Mouse (Mus musculus): ENCODE results near the gene Prkar2a. TPM values are rescaled to one million over a fixed set of nuclear protein-coding genes. Genes with fewer than 3 reads are reported as not detected.

Gene Prkar2a
- total RNA-seq, 1 experiment: 18.2 TPM

- Histone ChIP-seq H3K4me3 (ENCODE audit: insufficient read depth in 1 of 2, low read depth in 1 of 2, low read length in 2 of 2, poor library complexity in 1 of 2, severe bottlenecking in 1 of 2) (no peak overlapping the region), H3K27ac (ENCODE audit: insufficient read depth, low read depth, low read length, poor library complexity, severe bottlenecking) (no peak overlapping the region; the same call in 1 of the 2 replicates), H3K4me1 (ENCODE audit: control insufficient read depth in 2 of 2, insufficient read depth in 2 of 2, low read length in 2 of 2, poor library complexity in 1 of 2) (peaks cover 1 to 10% of the 10 kb centered on the region in 2 experiments; a peak in 2 of 4 replicates), H3K36me3 (ENCODE audit: control insufficient read depth, insufficient read depth, low read length, poor library complexity, severe bottlenecking) (no peaks in the 10 kb centered on the region), H3K9me3 (ENCODE audit: control insufficient read depth, insufficient read depth, low read depth, low read length) (no peaks in the 10 kb centered on the region), H3K9ac (ENCODE audit: insufficient read depth, low read depth, low read length, poor library complexity, severe bottlenecking) (no peak overlapping the region)
- no peak for DNase-seq (ENCODE audit: low read depth, low spot score)
- in situ Hi-C loops (cut with MboI; ENCODE audit: low sequenced_read_pairs in 2 of 2, unreplicated experiment in 2 of 2): no loop called here
- TF ChIP-seq ZNF384 (IDR thresholded peaks at IDR 0.05; ENCODE audit: low read depth, low read length): no peak
- TF ChIP-seq HCFC1 (IDR thresholded peaks at IDR 0.05; ENCODE audit: borderline replicate concordance, insufficient read depth, low read length): no peak
- no peak for TF ChIP-seq CHD2 (IDR thresholded peaks at IDR 0.05; ENCODE audit: low read depth, low read length)
- no peak for TF ChIP-seq MAFK (IDR thresholded peaks at IDR 0.05; ENCODE audit: insufficient read depth, low read depth, low read length)
- TF ChIP-seq ZC3H11A (IDR thresholded peaks at IDR 0.05; ENCODE audit: borderline replicate concordance, low read depth, low read length): no peak
Observed at GRCm38 (mm10) chr9:108707212-108707611, 18.1 kb downstream of the Prkar2a start.

GRCm38 (mm10) chr9:108708833-108709232 lies 19.7 kb downstream of the Prkar2a start:
- Histone ChIP-seq H3K4me3 (ENCODE audit: insufficient read depth in 1 of 2, low read depth in 1 of 2, low read length in 2 of 2, poor library complexity in 1 of 2, severe bottlenecking in 1 of 2) (no peak overlapping the region), H3K27ac (ENCODE audit: insufficient read depth, low read depth, low read length, poor library complexity, severe bottlenecking) (no peak overlapping the region), H3K9me3 (ENCODE audit: control insufficient read depth, insufficient read depth, low read depth, low read length) (no peaks in the 10 kb centered on the region), H3K4me1 (ENCODE audit: control insufficient read depth in 2 of 2, insufficient read depth in 2 of 2, low read length in 2 of 2, poor library complexity in 1 of 2) (peaks cover 1 to 10% of the 10 kb centered on the region in 2 experiments; a peak in 2 of 4 replicates), H3K9ac (ENCODE audit: insufficient read depth, low read depth, low read length, poor library complexity, severe bottlenecking) (no peak overlapping the region), H3K36me3 (ENCODE audit: control insufficient read depth, insufficient read depth, low read length, poor library complexity, severe bottlenecking) (no peaks in the 10 kb centered on the region)
- no peak for TF ChIP-seq ZNF384 (IDR thresholded peaks at IDR 0.05; ENCODE audit: low read depth, low read length)
- no peak for TF ChIP-seq CHD2 (IDR thresholded peaks at IDR 0.05; ENCODE audit: low read depth, low read length)
- no peak for TF ChIP-seq MAFK (IDR thresholded peaks at IDR 0.05; ENCODE audit: insufficient read depth, low read depth, low read length)
- TF ChIP-seq HCFC1 (IDR thresholded peaks at IDR 0.05; ENCODE audit: borderline replicate concordance, insufficient read depth, low read length): no peak
- no peak for TF ChIP-seq ZC3H11A (IDR thresholded peaks at IDR 0.05; ENCODE audit: borderline replicate concordance, low read depth, low read length)
- in situ Hi-C loops (cut with MboI; ENCODE audit: low sequenced_read_pairs in 2 of 2, unreplicated experiment in 2 of 2): no loop called here
- DNase-seq (ENCODE audit: low read depth, low spot score): no peak

GRCm38 (mm10) chr9:108710767-108711166 lies 21.7 kb downstream of the Prkar2a start:
- H3K27ac ChIP-seq (ENCODE audit: insufficient read depth, low read depth, low read length, poor library complexity, severe bottlenecking): no peak overlapping the region
- DNase-seq (ENCODE audit: low read depth, low spot score): no peak
- TF ChIP-seq CHD2 (IDR thresholded peaks at IDR 0.05; ENCODE audit: low read depth, low read length) (no peak), ZNF384 (IDR thresholded peaks at IDR 0.05; ENCODE audit: low read depth, low read length) (no peak), MAFK (IDR thresholded peaks at IDR 0.05; ENCODE audit: insufficient read depth, low read depth, low read length) (no peak), ZC3H11A (IDR thresholded peaks at IDR 0.05; ENCODE audit: borderline replicate concordance, low read depth, low read length) (no peak), HCFC1 (IDR thresholded peaks at IDR 0.05; ENCODE audit: borderline replicate concordance, insufficient read depth, low read length) (no peak)
- H3K9ac ChIP-seq (ENCODE audit: insufficient read depth, low read depth, low read length, poor library complexity, severe bottlenecking): no peak overlapping the region
- no peaks in the 10 kb centered on the region for H3K36me3 ChIP-seq (ENCODE audit: control insufficient read depth, insufficient read depth, low read length, poor library complexity, severe bottlenecking)
- peaks cover 1 to 7% of the 10 kb centered on the region in 2 experiments; a peak in 2 of 4 replicates for H3K4me1 ChIP-seq (ENCODE audit: control insufficient read depth in 2 of 2, insufficient read depth in 2 of 2, low read length in 2 of 2, poor library complexity in 1 of 2)
- H3K4me3 ChIP-seq (ENCODE audit: insufficient read depth in 1 of 2, low read depth in 1 of 2, low read length in 2 of 2, poor library complexity in 1 of 2, severe bottlenecking in 1 of 2): no peak overlapping the region
- in situ Hi-C loops (cut with MboI; ENCODE audit: low sequenced_read_pairs in 2 of 2, unreplicated experiment in 2 of 2): no loop called here
- H3K9me3 ChIP-seq (ENCODE audit: control insufficient read depth, insufficient read depth, low read depth, low read length): no peaks in the 10 kb centered on the region

GRCm38 (mm10) chr9:108716199-108716598 lies 27.1 kb downstream of the Prkar2a start:
- Histone ChIP-seq H3K4me1 (ENCODE audit: control insufficient read depth in 2 of 2, insufficient read depth in 2 of 2, low read length in 2 of 2, poor library complexity in 1 of 2) (peaks cover 0 to 2% of the 10 kb centered on the region in 2 experiments; a peak in 1 of 4 replicates), H3K36me3 (ENCODE audit: control insufficient read depth, insufficient read depth, low read length, poor library complexity, severe bottlenecking) (no peaks in the 10 kb centered on the region), H3K9me3 (ENCODE audit: control insufficient read depth, insufficient read depth, low read depth, low read length) (no peaks in the 10 kb centered on the region), H3K9ac (ENCODE audit: insufficient read depth, low read depth, low read length, poor library complexity, severe bottlenecking) (no peak overlapping the region), H3K27ac (ENCODE audit: insufficient read depth, low read depth, low read length, poor library complexity, severe bottlenecking) (no peak overlapping the region), H3K4me3 (ENCODE audit: insufficient read depth in 1 of 2, low read depth in 1 of 2, low read length in 2 of 2, poor library complexity in 1 of 2, severe bottlenecking in 1 of 2) (no peak overlapping the region)
- no peak for DNase-seq (ENCODE audit: low read depth, low spot score)
- TF ChIP-seq ZC3H11A (IDR thresholded peaks at IDR 0.05; ENCODE audit: borderline replicate concordance, low read depth, low read length): no peak
- TF ChIP-seq MAFK (IDR thresholded peaks at IDR 0.05; ENCODE audit: insufficient read depth, low read depth, low read length): no peak
- TF ChIP-seq CHD2 (IDR thresholded peaks at IDR 0.05; ENCODE audit: low read depth, low read length): no peak
- no peak for TF ChIP-seq ZNF384 (IDR thresholded peaks at IDR 0.05; ENCODE audit: low read depth, low read length)
- in situ Hi-C loops (cut with MboI; ENCODE audit: low sequenced_read_pairs in 2 of 2, unreplicated experiment in 2 of 2): no loop called here

GRCm38 (mm10) chr9:108723751-108724150 lies 34.6 kb downstream of the Prkar2a start:
- Histone ChIP-seq H3K9ac (ENCODE audit: insufficient read depth, low read depth, low read length, poor library complexity, severe bottlenecking) (no peak overlapping the region), H3K4me1 (ENCODE audit: control insufficient read depth in 2 of 2, insufficient read depth in 2 of 2, low read length in 2 of 2, poor library complexity in 1 of 2) (peaks cover 14% of the 10 kb centered on the region in 2 experiments), H3K27ac (ENCODE audit: insufficient read depth, low read depth, low read length, poor library complexity, severe bottlenecking) (no peak overlapping the region), H3K4me3 (ENCODE audit: insufficient read depth in 1 of 2, low read depth in 1 of 2, low read length in 2 of 2, poor library complexity in 1 of 2, severe bottlenecking in 1 of 2) (no peak overlapping the region), H3K36me3 (ENCODE audit: control insufficient read depth, insufficient read depth, low read length, poor library complexity, severe bottlenecking) (no peaks in the 10 kb centered on the region), H3K9me3 (ENCODE audit: control insufficient read depth, insufficient read depth, low read depth, low read length) (no peaks in the 10 kb centered on the region)
- TF ChIP-seq ZC3H11A (IDR thresholded peaks at IDR 0.05; ENCODE audit: borderline replicate concordance, low read depth, low read length) (no peak), MAFK (IDR thresholded peaks at IDR 0.05; ENCODE audit: insufficient read depth, low read depth, low read length) (no peak), ZNF384 (IDR thresholded peaks at IDR 0.05; ENCODE audit: low read depth, low read length) (no peak), HCFC1 (IDR thresholded peaks at IDR 0.05; ENCODE audit: borderline replicate concordance, insufficient read depth, low read length) (no peak), CHD2 (IDR thresholded peaks at IDR 0.05; ENCODE audit: low read depth, low read length) (no peak)
- in situ Hi-C loops (cut with MboI; ENCODE audit: low sequenced_read_pairs in 2 of 2, unreplicated experiment in 2 of 2): no loop called here
- peak; percentile 63 for DNase-seq (ENCODE audit: low read depth, low spot score)

All from ES-E14 (cell line).